Mouse (Mus musculus) adrenal gland, postnatal 36 days (tissue): Measurements from ENCODE around the gene Glrx. TPM values are rescaled to one million over a fixed set of nuclear protein-coding genes. Genes with fewer than 3 reads are reported as not detected.
"Not testable (repeated sequence)": the region's sequence is repeated elsewhere in the genome, so short reads cannot be mapped to it uniquely, and the experiment has no call there.

Source experiments
- DNase-seq, 2 experiments: peaks; one replicate each; pipeline ENCODE4 v3.0.0; 2021; ENCODE audit warnings: mixed read lengths in 1 of 2
- long read RNA-seq, 2 experiments: library from polyadenylated mRNA; stranded (forward); transcript quantifications; one replicate each; pipeline ENCODE4 v2.0.0; 2021; ENCODE audit warnings: borderline sequencing depth in 2 of 2
- total RNA-seq, 2 experiments: library from RNA; stranded (reverse); gene quantifications; 2 replicates each; pipeline ENCODE4 v1.2.3; 2021

Glrx gene
- 10 to 100 TPM; 20.3 to 21.4 TPM for total RNA-seq
- long read RNA-seq, experiment 1, transcript Glrx-201 (3 exons, 1,345 nt), result major isoform, 36 of 43 reads
- long read RNA-seq, experiment 1, partial matches to known transcripts, result 1 of 43 reads
- long read RNA-seq, experiment 1, other reads (novel, unspliced or antisense), result 6 of 43 reads
- long read RNA-seq, experiment 2, transcript Glrx-201 (3 exons, 1,345 nt), result major isoform, 7 of 7 reads
- long read RNA-seq, experiment 2, partial matches to known transcripts, result 0 of 7 reads
- long read RNA-seq, experiment 2, other reads (novel, unspliced or antisense), result 0 of 7 reads

- peak; percentile 81 to 83 for DNase-seq
Observed at GRCm38 (mm10) chr13:75839719-75840481, at the start of gene Glrx. Gene Glrx (plus strand): TSS chr13:75839868.

GRCm38 (mm10) chr13:75790550-75791205 lies 49.0 kb upstream of the Glrx start:
- DNase-seq, result no peak

GRCm38 (mm10) chr13:75793863-75794629 lies 45.6 kb upstream of the Glrx start:
- no peak for DNase-seq

GRCm38 (mm10) chr13:75797369-75798141 lies 42.1 kb upstream of the Glrx start:
- peak; percentile 94 to 95 for DNase-seq

GRCm38 (mm10) chr13:75798413-75799302 lies 41.0 kb upstream of the Glrx start:
- peak in 1 of 2 experiments; percentile 28 for DNase-seq

- DNase-seq, result no peak
Observed at GRCm38 (mm10) chr13:75799421-75799820, 40.2 kb upstream of the Glrx start.

GRCm38 (mm10) chr13:75807969-75808368 lies 31.7 kb upstream of the Glrx start:
- DNase-seq, result no peak

- DNase-seq, result no peak
Observed at GRCm38 (mm10) chr13:75809957-75810356, 29.7 kb upstream of the Glrx start.

GRCm38 (mm10) chr13:75817183-75817582 lies 22.5 kb upstream of the Glrx start:
- no peak for DNase-seq

- DNase-seq, result no peak
Observed at GRCm38 (mm10) chr13:75818486-75818885, 21.2 kb upstream of the Glrx start.

GRCm38 (mm10) chr13:75818945-75819706 lies 20.5 kb upstream of the Glrx start:
- DNase-seq, result no peak

- DNase-seq, result no peak
Observed at GRCm38 (mm10) chr13:75819898-75820297, 19.8 kb upstream of the Glrx start.

- not testable (repeated sequence) for DNase-seq
Observed at GRCm38 (mm10) chr13:75822366-75822765, 17.3 kb upstream of the Glrx start.

GRCm38 (mm10) chr13:75823201-75823600 lies 16.5 kb upstream of the Glrx start:
- DNase-seq, result no peak

- DNase-seq, result no peak
Observed at GRCm38 (mm10) chr13:75824611-75825319, 14.9 kb upstream of the Glrx start.

- no peak for DNase-seq
Observed at GRCm38 (mm10) chr13:75825388-75825787, 14.3 kb upstream of the Glrx start.

- DNase-seq, result no peak
Observed at GRCm38 (mm10) chr13:75830708-75831107, 9.0 kb upstream of the Glrx start.

- no peak for DNase-seq
Observed at GRCm38 (mm10) chr13:75831710-75832109, 8.0 kb upstream of the Glrx start.

- no peak for DNase-seq
Observed at GRCm38 (mm10) chr13:75832697-75833096, 7.0 kb upstream of the Glrx start.
